Mouse (Mus musculus) embryo, embryonic 9.5 days (tissue): ENCODE results near the gene Thnsl2.

Experiments
- DNase-seq: peaks from one replicate; pipeline ENCODE4 v3.0.0-alpha.2; 2017; ENCODE audit errors: extremely low spot score

The Thnsl2 gene

GRCm38 (mm10) chr6:71133559-71133958 is 10.7 kb downstream of the Thnsl2 start:
- DNase-seq = no peak

GRCm38 (mm10) chr6:71131038-71131437 is 13.2 kb downstream of the Thnsl2 start:
- DNase-seq = no peak

DNA sequence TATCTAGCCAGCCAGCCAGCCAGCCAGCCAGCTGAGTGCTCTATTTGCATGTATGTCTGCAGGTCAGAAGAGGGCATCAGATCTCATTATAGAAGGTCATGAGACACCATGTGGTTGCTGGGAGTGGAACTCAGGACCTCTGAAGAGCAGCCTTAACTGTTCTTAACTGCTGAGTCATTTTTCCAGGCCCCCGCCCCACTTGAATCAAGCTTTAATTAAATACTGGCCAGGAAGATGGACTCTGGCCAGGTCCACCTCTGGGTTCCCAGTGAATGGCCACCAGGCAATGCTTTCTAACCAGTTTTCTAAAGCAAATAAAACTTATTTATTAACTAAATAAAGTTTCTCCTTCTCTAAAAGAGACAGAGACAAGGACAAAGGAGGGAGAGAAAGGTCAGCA is 14.0 kb downstream of the Thnsl2 start:
- DNase-seq = no peak

DNA sequence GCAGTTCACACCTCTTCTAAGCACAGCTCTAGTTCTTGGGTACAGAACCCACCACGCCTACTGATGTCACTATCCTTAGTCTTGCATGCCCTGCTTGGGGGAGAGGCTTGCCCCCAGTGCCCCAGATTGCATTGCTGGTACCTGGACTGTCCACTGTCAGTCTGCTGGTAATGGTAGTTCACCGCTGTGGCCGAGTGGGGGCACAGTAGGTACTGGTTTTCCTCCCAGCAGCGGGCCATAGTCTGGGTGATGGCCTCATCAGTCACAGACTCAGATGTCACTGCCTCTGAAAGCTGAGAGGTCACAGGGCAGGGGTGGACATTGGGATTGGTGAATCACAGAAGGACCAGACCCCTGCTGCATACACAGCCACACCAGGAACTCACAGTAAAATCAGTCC is 15.2 kb downstream of the Thnsl2 start:
- no peak for DNase-seq

- no peak for DNase-seq
Measured at GRCm38 (mm10) chr6:71126290-71126689, 17.9 kb downstream of the Thnsl2 start.

DNA sequence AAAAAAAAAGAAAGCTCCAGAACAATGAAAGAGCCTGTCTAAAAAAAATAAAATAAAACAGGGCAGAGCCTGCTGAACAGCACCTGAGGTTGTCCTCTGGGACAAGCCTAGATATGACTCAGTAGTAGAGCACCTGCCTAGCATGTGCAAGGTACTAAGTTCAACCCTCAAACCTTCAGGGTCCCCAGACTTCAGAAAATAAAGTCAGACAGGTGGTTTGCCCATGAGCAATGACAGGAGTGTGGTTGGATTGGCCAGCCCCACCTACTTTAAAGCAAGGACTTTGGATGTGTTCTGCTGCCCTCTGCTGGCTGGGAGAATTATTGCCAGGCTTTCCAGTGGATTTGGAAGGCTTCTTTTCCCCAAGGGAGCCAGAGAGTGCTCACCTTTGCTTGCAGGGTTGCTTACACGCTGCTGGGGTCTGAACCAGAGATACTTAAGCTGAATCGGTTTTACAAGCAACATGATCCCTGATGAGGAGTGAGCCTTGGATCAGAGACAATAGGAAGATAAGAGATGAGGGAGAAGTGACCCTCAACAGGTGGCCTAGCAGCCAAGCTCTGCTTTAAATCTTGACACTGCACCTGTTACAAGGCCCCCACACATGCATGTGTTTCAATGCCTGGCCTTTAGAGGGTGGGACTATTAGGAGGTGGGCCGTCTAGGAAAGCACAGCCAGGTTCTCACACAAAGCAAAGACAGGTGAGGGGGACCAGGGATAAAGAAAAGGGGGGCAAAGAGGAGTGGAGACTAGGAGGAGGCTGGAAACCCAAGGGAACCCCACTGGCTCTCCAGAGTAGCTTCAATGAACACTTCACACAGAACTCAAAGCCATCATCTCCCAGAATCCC is 19.0 kb downstream of the Thnsl2 start:
- DNase-seq = peak; percentile 79

- DNase-seq = no peak
Measured at GRCm38 (mm10) chr6:71119577-71120254, 24.5 kb downstream of the Thnsl2 start.

DNA sequence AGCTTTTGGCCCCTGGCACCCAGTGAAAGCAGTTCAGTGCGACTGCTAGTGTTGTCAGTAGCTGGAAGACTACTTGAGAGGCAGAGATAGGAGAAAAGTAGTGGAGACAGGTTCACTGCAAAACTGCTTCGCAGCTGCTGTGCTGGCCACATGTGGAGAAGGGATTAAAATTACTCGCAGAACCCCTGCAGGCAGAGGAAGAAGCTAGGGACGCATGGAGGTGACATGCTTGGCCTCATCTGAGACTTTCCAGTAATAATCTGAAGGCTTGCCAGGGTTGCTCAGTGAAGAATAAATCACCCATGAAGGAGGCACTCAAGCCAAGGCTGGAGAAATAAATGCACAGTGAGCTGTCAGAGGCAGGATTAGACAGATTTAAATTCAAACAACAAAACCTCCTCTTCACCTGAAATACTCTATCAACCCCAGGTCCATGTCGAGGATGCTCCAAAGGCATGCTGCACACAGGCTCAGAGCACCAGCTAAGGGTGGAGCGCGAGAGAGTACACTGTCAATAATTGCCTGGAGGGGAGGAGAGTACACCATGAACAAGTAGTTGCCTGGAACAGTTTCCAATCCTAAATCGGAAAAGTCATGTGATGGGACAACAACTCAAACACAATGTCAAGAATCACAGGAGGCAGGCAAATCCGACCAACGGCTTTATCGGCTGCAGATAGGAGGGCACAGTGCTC is 32.7 kb downstream of the Thnsl2 start:
- DNase-seq = no peak

GRCm38 (mm10) chr6:71106170-71106945 is 37.9 kb downstream of the Thnsl2 start:
- no peak for DNase-seq

GRCm38 (mm10) chr6:71096126-71096525 is 48.1 kb downstream of the Thnsl2 start:
- no peak for DNase-seq

GRCm38 (mm10) chr6:71094693-71095092 is 49.5 kb downstream of the Thnsl2 start:
- DNase-seq = no peak

DNA sequence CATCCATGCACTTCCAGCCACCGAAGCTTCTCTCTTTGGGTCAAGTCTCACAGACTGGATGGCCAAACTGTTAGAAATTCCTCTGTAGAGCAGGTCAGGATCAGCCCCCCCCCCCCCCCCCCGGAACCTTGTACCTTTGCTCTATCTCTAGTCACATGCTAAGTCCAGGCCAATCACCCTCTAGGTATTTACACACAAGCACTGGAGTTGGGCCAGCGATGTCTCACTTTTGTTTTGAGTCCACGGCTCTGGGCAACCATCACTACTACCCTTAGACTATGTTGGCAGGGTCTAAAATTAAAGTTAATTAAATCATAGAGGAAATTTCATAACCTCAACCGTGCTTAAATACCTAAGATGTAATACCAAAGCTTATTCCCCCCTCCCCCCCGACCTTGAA is 50.6 kb downstream of the Thnsl2 start:
- no peak for DNase-seq

GRCm38 (mm10) chr6:71090475-71090874 is 53.8 kb downstream of the Thnsl2 start:
- no peak for DNase-seq

DNA sequence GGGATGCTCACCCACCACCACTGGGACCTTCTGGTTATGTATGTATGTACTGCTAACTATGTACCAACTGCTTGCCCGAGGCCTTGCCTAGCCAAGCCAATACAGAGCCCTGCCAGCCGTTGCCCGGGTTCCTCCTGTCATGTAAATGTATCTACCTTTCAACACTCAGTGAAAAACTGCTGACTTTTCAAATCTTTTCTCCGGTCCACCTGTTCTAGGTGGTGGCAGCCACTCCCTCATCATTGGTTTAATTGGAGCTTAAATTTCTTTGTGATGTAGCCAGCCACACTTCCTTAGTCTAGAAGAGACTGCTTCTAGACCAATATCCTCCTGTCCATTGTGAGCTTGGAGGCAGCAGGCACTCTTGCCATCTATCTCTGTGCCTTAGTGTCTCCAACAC is 54.5 kb downstream of the Thnsl2 start:
- no peak for DNase-seq

GRCm38 (mm10) chr6:71088992-71089391 is 55.2 kb downstream of the Thnsl2 start:
- no peak for DNase-seq

DNA sequence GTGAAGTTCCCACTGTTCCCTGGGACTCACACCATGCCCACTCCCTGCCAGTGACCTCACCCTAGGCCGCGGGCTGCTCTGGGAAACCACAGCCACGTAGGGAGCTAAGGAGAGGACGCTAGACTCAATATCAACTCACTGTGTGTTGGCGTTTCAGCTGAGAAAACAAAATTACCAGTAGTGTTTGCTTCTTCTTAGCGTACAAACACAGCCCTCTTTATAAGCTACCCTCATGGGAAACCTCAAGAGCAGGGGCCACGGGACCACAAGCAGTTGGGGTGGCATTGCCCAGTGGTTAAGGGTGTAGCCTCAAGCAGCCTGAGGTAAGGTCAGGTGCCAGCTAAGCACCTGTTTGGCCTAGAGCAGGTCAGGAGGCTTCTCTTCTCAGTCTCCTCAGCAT is 60.8 kb downstream of the Thnsl2 start:
- DNase-seq = no peak

GRCm38 (mm10) chr6:71082084-71082483 is 62.2 kb downstream of the Thnsl2 start:
- DNase-seq = no peak

- no peak for DNase-seq
Measured at GRCm38 (mm10) chr6:71081230-71081629, 63.0 kb downstream of the Thnsl2 start.
